Mouse (Mus musculus): ENCODE results near the gene Snx11. TPM values are rescaled to one million over a fixed set of nuclear protein-coding genes. Genes with fewer than 3 reads are reported as not detected.
A peak's percentile ranks its signal among the peaks of the same experiment; 100 is the strongest.
"Not testable (repeated sequence)": the region's sequence is repeated elsewhere in the genome, so short reads cannot be mapped to it uniquely, and the experiment has no call there.

Snx11 gene
- polyA plus RNA-seq, 1 experiment, result 17.6 TPM

- Histone ChIP-seq H3K27me3 (ENCODE audit: control insufficient read depth, insufficient read depth, insufficient read length) (no peaks in the 10 kb centered on the region), H3K79me2 (ENCODE audit: control insufficient read depth, insufficient read depth) (peaks cover 19% of the 10 kb centered on the region), H3ac (ENCODE audit: control insufficient read depth, insufficient read length, low read depth) (no peak overlapping the region), H3K79me3 (ENCODE audit: low read depth) (peaks cover 12% of the 10 kb centered on the region), H3K4me3 (ENCODE audit: insufficient read depth, poor library complexity, severe bottlenecking) (no peak overlapping the region), H3K36me3 (ENCODE audit: control insufficient read depth, insufficient read depth) (no peaks in the 10 kb centered on the region)
- TF ChIP-seq CTCF (IDR thresholded peaks at IDR 0.05; ENCODE audit: control insufficient read depth, insufficient read depth, insufficient read length), result no peak
- TF ChIP-seq MYOG (IDR thresholded peaks at IDR 0.05; ENCODE audit: control insufficient read depth, extremely low read depth, insufficient read length), result no peak
- no peak for TF ChIP-seq CEBPB (IDR thresholded peaks at IDR 0.05; ENCODE audit: low read depth)
- no peak for TF ChIP-seq FOSL1 (IDR thresholded peaks at IDR 0.05; ENCODE audit: insufficient read depth, low read length, poor library complexity, severe bottlenecking)
- TF ChIP-seq MAX (IDR thresholded peaks at IDR 0.05), result no peak
Measured at GRCm38 (mm10) chr11:96780306-96780705, 2.9 kb upstream of the Snx11 start.

- H3K36me3 ChIP-seq (ENCODE audit: control insufficient read depth, insufficient read depth); H3ac ChIP-seq (ENCODE audit: control insufficient read depth, insufficient read length, low read depth); H3K27me3 ChIP-seq (ENCODE audit: control insufficient read depth, insufficient read depth, insufficient read length): not testable (repeated sequence)
- H3K79me3 ChIP-seq (ENCODE audit: low read depth), result peaks cover 18% of the 10 kb centered on the region
- peaks cover 25% of the 10 kb centered on the region for H3K79me2 ChIP-seq (ENCODE audit: control insufficient read depth, insufficient read depth)
- H3K4me3 ChIP-seq (ENCODE audit: insufficient read depth, poor library complexity, severe bottlenecking), result peak overlapping the region; percentile 7
Measured at GRCm38 (mm10) chr11:96778061-96778627, 785 bp upstream of the Snx11 start.

- no peaks in the 10 kb centered on the region for H3K27me3 ChIP-seq (ENCODE audit: control insufficient read depth, insufficient read depth, insufficient read length)
- H3K4me3 ChIP-seq (ENCODE audit: insufficient read depth, poor library complexity, severe bottlenecking), result no peak overlapping the region
Measured at GRCm38 (mm10) chr11:96776068-96776467, 1.3 kb downstream of the Snx11 start.

GRCm38 (mm10) chr11:96775665-96776064 lies 1.7 kb downstream of the Snx11 start:
- H3K27me3 ChIP-seq (ENCODE audit: control insufficient read depth, insufficient read depth, insufficient read length), result no peaks in the 10 kb centered on the region
- TF ChIP-seq MAX (IDR thresholded peaks at IDR 0.05) (no peak), MYOG (IDR thresholded peaks at IDR 0.05; ENCODE audit: control insufficient read depth, extremely low read depth, insufficient read length) (no peak), USF1 (IDR thresholded peaks at IDR 0.05; ENCODE audit: low read depth) (no peak), CTCF (IDR thresholded peaks at IDR 0.05; ENCODE audit: control insufficient read depth, insufficient read depth, insufficient read length) (no peak), CEBPB (IDR thresholded peaks at IDR 0.05; ENCODE audit: low read depth) (no peak), MYOD1 (IDR thresholded peaks at IDR 0.05; ENCODE audit: control insufficient read depth, insufficient read length, low read depth) (no peak), FOSL1 (IDR thresholded peaks at IDR 0.05; ENCODE audit: insufficient read depth, low read length, poor library complexity, severe bottlenecking) (no peak)
- H3K4me3 ChIP-seq (ENCODE audit: insufficient read depth, poor library complexity, severe bottlenecking), result no peak overlapping the region
- peaks cover 18% of the 10 kb centered on the region for H3K79me3 ChIP-seq (ENCODE audit: low read depth)
- peaks cover 25% of the 10 kb centered on the region for H3K79me2 ChIP-seq (ENCODE audit: control insufficient read depth, insufficient read depth)
- H3ac ChIP-seq (ENCODE audit: control insufficient read depth, insufficient read length, low read depth), result no peak overlapping the region
- peaks cover 31% of the 10 kb centered on the region for H3K36me3 ChIP-seq (ENCODE audit: control insufficient read depth, insufficient read depth)

More at GRCm38 (mm10) chr11:96776068-96776467, 1.3 kb downstream of the Snx11 start:
- H3K36me3 ChIP-seq (ENCODE audit: control insufficient read depth, insufficient read depth), result peaks cover 27% of the 10 kb centered on the region
- H3K79me3 ChIP-seq (ENCODE audit: low read depth), result peaks cover 18% of the 10 kb centered on the region
- H3ac ChIP-seq (ENCODE audit: control insufficient read depth, insufficient read length, low read depth), result no peak overlapping the region
- peaks cover 25% of the 10 kb centered on the region for H3K79me2 ChIP-seq (ENCODE audit: control insufficient read depth, insufficient read depth)
- TF ChIP-seq CTCF (IDR thresholded peaks at IDR 0.05; ENCODE audit: control insufficient read depth, insufficient read depth, insufficient read length), result no peak
- no peak for TF ChIP-seq MYOD1 (IDR thresholded peaks at IDR 0.05; ENCODE audit: control insufficient read depth, insufficient read length, low read depth)
- TF ChIP-seq MAX (IDR thresholded peaks at IDR 0.05), result no peak
- no peak for TF ChIP-seq FOSL1 (IDR thresholded peaks at IDR 0.05; ENCODE audit: insufficient read depth, low read length, poor library complexity, severe bottlenecking)
- no peak for TF ChIP-seq MYOG (IDR thresholded peaks at IDR 0.05; ENCODE audit: control insufficient read depth, extremely low read depth, insufficient read length)
- no peak for TF ChIP-seq USF1 (IDR thresholded peaks at IDR 0.05; ENCODE audit: low read depth)
- no peak for TF ChIP-seq CEBPB (IDR thresholded peaks at IDR 0.05; ENCODE audit: low read depth)

GRCm38 (mm10) chr11:96775063-96775462 lies 2.3 kb downstream of the Snx11 start:
- no peak overlapping the region for H3K4me3 ChIP-seq (ENCODE audit: insufficient read depth, poor library complexity, severe bottlenecking)
- peaks cover 25% of the 10 kb centered on the region for H3K79me2 ChIP-seq (ENCODE audit: control insufficient read depth, insufficient read depth)
- TF ChIP-seq FOSL1 (IDR thresholded peaks at IDR 0.05; ENCODE audit: insufficient read depth, low read length, poor library complexity, severe bottlenecking) (no peak), MAX (IDR thresholded peaks at IDR 0.05) (no peak), MYOD1 (IDR thresholded peaks at IDR 0.05; ENCODE audit: control insufficient read depth, insufficient read length, low read depth) (no peak), CTCF (IDR thresholded peaks at IDR 0.05; ENCODE audit: control insufficient read depth, insufficient read depth, insufficient read length) (no peak), USF1 (IDR thresholded peaks at IDR 0.05; ENCODE audit: low read depth) (no peak), MYOG (IDR thresholded peaks at IDR 0.05; ENCODE audit: control insufficient read depth, extremely low read depth, insufficient read length) (no peak), CEBPB (IDR thresholded peaks at IDR 0.05; ENCODE audit: low read depth) (no peak)
- peaks cover 37% of the 10 kb centered on the region for H3K36me3 ChIP-seq (ENCODE audit: control insufficient read depth, insufficient read depth)
- H3K27me3 ChIP-seq (ENCODE audit: control insufficient read depth, insufficient read depth, insufficient read length), result no peaks in the 10 kb centered on the region
- H3K79me3 ChIP-seq (ENCODE audit: low read depth), result peaks cover 18% of the 10 kb centered on the region
- no peak overlapping the region for H3ac ChIP-seq (ENCODE audit: control insufficient read depth, insufficient read length, low read depth)

GRCm38 (mm10) chr11:96774536-96774935 lies 2.8 kb downstream of the Snx11 start:
- Histone ChIP-seq H3K79me2 (ENCODE audit: control insufficient read depth, insufficient read depth) (peaks cover 25% of the 10 kb centered on the region), H3K79me3 (ENCODE audit: low read depth) (peaks cover 18% of the 10 kb centered on the region), H3K27me3 (ENCODE audit: control insufficient read depth, insufficient read depth, insufficient read length) (no peaks in the 10 kb centered on the region), H3K36me3 (ENCODE audit: control insufficient read depth, insufficient read depth) (peaks cover 42% of the 10 kb centered on the region), H3K4me3 (ENCODE audit: insufficient read depth, poor library complexity, severe bottlenecking) (no peak overlapping the region), H3ac (ENCODE audit: control insufficient read depth, insufficient read length, low read depth) (no peak overlapping the region)
- TF ChIP-seq CTCF (IDR thresholded peaks at IDR 0.05; ENCODE audit: control insufficient read depth, insufficient read depth, insufficient read length) (no peak), CEBPB (IDR thresholded peaks at IDR 0.05; ENCODE audit: low read depth) (no peak), FOSL1 (IDR thresholded peaks at IDR 0.05; ENCODE audit: insufficient read depth, low read length, poor library complexity, severe bottlenecking) (no peak), MYOD1 (IDR thresholded peaks at IDR 0.05; ENCODE audit: control insufficient read depth, insufficient read length, low read depth) (no peak), USF1 (IDR thresholded peaks at IDR 0.05; ENCODE audit: low read depth) (no peak), MAX (IDR thresholded peaks at IDR 0.05) (no peak), MYOG (IDR thresholded peaks at IDR 0.05; ENCODE audit: control insufficient read depth, extremely low read depth, insufficient read length) (no peak)
